In the genomic region with DNA sequence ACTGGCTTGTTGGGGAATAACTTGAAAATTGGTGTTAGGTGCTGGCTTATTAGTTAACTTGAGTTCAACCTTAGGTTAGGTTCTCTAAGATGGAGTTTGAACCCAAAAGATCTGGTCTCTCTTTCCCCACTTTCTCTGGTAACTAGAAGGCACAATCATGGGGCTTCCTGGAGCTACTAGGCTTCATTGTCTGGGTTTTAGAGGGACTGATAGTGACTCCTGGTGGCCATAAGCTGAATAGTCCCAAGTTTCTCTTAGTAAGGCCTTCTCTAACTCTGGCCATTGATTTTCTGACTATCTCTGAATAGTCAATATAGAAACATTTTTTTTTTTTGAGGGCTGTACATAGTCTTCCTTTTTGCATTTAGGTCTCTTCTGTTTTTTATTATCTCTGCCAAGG, we compare ENCODE assay signal across 8 mouse cellular contexts.
DNase-seq lines count a peak whose midpoint lies in the region; ATAC-seq lines count a peak whose summit lies in the region.

No protein-coding gene starts in this region.

- peak; percentile 16 for DNase-seq in heart, postnatal 4 days
- no peak for DNase-seq in heart, adult 18-20 months
- peak; percentile 35 for DNase-seq in embryo, embryonic 10.5 days (ENCODE audit: low spot score)
- no peak for DNase-seq in gastrocnemius, postnatal 4 days (ENCODE audit: low spot score in 2 of 2)
- DNase-seq in adrenal gland, postnatal 36 days = no peak
- DNase-seq in heart, postnatal 25 days (ENCODE audit: low spot score) = no peak

- peak; percentile 76 for ATAC-seq in CD4-positive, CD25-positive, alpha-beta regulatory T cell, adult 4 months
- ATAC-seq in megakaryocyte progenitor cell, adult 5-6 weeks (replicated peaks; ENCODE audit: poor library complexity) = peak; percentile 75

- intact Hi-C loops in heart, postnatal 25 days (cut with DNase I) = no loop called here

Comparison
In these comparisons a context has a peak if more than half of its experiments do, and no peak if none do; other contexts are left out.
1. DNase-seq: peak in heart, postnatal 4 days (single experiment) and embryo, embryonic 10.5 days (single experiment); none in heart, adult 18-20 months (0 of 2), gastrocnemius, postnatal 4 days (0 of 2), adrenal gland, postnatal 36 days (0 of 2) and heart, postnatal 25 days (single experiment).